Mouse (Mus musculus) R1 (cell line): ENCODE measurements around the gene Ostm1.

Experiments used
- DNase-seq: peaks from one replicate; pipeline ENCODE4 v3.0.0-alpha.2; 2018; ENCODE audit warnings: low read depth, low spot score

Gene Ostm1

GRCm38 (mm10) chr10:42625907-42626306 is 42.3 kb downstream of the Ostm1 start:
- DNase-seq, result no peak

GRCm38 (mm10) chr10:42630596-42631355 is 47.2 kb downstream of the Ostm1 start:
- DNase-seq, result peak; percentile 11

GRCm38 (mm10) chr10:42631754-42632452 is 48.3 kb downstream of the Ostm1 start:
- peak; percentile 25 for DNase-seq

GRCm38 (mm10) chr10:42632453-42633360 is 49.1 kb downstream of the Ostm1 start:
- peak; percentile 23 for DNase-seq

DNA sequence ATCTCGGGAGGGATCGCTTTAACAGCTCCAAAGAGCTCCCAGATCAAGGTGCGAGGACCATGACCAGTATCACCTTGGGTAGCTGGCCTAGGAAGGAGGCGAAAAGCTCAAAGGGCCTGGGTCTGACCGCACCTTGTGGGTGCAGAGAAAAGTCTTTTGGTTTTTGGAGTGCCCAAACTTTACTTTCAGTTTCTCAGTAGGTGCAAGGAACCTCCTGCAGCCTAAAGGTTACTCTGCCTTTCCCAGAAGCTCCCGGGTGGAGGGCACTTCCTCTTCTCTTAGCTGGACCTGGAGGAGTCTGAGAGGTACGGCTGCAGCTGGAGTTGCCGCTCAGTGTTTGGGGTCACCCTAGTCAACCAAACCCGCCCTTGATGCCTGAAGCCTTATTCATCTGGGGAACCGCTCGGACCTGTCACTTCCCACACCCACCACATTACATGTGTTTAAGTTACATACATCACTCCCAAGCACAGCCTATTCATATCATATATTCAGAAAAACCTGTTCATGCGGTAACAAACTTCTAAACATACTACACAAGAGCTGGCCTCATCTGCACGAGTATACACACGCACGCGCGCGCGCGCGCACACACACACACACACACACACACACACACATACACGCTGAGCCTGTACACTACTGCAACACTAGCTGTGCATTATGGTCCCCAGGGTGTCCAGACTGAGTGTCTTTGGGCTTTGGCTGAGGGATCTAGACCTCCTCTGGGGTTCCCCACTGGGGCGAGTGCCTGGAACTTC is 49.9 kb downstream of the Ostm1 start:
- DNase-seq, result peak; percentile 20

- no peak for DNase-seq
Measured at GRCm38 (mm10) chr10:42634122-42634720, 50.6 kb downstream of the Ostm1 start.

- DNase-seq, result peak; percentile 15
Measured at GRCm38 (mm10) chr10:42635046-42635445, 51.4 kb downstream of the Ostm1 start.

DNA sequence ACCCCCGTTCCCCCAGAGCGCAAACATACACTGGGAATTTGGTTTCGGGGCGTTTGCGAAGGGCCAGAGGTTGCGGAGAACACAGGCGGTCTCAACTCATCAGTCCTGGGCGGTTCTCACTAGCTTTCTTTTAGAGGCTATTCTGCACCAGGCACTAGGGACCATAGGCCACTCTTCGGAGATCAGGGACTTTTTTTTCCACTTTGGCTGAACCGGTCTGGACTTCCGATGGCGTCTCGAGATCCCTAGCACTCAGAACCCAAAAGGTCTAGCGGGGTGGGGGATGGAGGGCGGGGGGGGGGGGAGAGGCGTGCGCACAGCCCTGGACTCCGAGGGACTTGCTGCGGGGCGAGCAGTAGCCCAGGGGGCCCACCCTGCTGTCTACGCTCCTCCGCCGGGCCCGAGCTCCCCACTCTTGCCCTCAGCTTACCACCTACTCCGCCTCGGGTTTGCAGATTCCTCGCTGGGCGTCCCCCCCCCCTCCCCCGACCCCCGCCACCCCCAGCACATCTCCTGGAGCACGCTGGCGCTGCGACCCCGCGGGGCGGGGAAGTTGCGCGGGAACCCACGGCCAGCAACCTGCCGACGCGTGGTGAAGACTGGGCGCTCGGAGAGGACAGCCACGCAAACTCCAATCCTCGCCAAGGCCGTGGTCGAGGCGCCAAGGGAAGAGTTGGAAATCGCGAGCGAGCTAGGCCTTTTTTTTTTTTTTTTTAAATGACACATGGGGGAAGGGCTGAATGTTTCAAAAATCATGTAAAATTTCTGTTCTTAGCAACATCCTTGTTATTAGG is 52.1 kb downstream of the Ostm1 start:
- peak; percentile 24 for DNase-seq

GRCm38 (mm10) chr10:42636360-42637182 is 52.9 kb downstream of the Ostm1 start:
- no peak for DNase-seq

DNA sequence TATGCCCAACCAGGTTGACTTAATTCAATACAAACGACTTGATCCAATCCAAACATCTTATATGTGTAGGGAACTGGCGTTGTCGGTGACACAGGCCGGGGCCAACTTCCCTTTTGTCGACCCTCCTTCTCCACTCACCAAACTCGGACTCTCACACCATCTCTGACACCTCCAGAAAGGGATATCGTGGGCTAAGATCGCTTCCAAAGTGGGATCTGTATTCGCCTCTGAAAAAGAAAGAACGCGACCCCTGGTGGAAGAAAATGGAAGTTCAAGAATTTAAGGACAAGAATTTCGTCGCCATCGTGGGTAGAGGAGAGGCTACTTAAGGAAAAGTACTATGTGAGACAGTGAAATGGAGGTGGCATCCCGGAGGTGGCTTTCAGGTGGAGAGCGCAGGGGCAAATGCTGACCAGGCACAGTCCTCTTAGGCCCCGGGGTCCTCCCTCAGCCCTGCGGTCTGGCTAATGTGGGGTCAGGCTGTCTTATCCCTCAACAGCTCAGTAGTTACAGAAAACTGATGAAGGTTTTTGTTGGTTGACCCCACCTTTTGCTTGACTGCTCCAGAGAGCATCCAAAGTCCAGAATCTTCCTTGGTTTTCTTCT is 53.7 kb downstream of the Ostm1 start:
- DNase-seq, result peak; percentile 88

DNA sequence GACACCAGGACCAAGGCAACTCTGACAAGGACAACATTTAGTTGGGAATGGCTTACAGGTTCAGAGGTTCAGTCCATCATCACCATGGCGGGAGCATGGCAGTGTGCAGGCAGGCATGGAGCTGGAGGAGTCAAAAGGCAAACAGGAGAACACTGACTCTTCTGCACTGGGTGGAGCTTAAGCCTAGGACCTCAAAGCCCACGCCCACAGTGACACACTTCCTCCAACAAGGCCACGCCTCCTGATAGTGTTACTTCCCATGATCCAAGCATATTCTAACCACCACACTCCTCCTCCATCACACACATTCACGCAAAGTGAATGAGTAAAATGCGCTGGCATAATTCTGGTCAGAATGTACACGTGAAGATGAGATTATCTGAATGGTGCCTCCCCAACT is 56.2 kb downstream of the Ostm1 start:
- peak; percentile 77 for DNase-seq

DNA sequence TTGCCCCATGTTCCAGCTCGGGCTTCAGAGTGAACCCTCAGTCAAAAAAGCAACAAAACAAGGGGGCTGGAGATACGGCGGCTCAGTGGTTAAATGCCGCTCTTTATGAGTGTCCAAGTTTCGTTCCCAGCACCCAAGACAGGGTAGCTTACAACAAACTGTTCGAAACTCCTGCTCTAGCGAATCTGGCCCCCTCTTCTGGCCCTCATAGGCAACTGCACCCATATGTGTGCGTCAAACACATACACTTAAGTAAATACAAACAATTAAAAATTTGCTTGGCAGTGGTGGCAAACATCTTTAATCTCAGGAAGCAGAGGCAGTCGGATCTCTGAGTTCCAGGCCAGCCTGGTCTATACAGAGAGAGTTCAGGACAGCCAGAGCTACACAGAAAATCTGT is 60.0 kb downstream of the Ostm1 start:
- peak; percentile 81 for DNase-seq

DNA sequence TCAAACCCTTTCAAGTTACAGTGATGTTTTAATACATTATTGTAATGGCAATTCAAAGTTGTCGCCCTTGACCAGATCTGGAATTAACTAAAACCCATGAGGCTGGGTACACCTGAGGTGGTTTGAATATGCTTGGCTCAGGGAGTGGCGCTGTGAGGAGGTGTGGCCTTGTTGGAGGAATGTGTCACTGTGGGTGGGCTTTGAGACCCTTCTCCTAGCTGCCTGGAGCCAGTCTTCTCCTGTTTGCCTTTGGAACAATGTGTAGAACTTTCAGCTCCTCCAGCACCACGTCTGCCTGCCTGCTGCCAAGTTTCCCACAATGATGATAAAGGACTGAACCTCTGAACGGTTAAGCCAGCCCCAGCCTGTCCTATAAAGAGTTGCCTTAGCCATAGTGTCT is 62.7 kb downstream of the Ostm1 start:
- DNase-seq, result peak; percentile 91

GRCm38 (mm10) chr10:42661916-42662315 is 78.3 kb downstream of the Ostm1 start:
- DNase-seq, result no peak

GRCm38 (mm10) chr10:42669970-42670369 is 86.3 kb downstream of the Ostm1 start:
- peak; percentile 54 for DNase-seq

DNA sequence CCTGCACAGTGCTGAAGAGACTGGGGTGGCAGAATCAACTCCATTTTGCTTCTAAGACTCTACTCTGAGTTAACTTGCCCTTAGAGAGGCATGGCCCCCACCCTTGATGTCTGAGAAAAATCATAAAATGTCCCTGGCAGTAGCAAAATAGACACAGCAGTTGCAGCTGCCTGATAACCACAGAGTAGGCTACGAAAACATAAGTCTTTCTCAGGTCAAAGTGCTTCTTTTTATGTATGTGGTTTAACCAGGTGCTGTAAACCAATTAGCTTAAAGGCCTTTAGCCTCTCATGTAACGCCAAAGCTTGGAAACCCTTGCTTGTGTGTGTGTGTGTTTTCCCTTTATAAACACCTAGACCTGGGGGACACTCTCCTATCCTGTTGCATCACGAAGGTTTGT is 89.2 kb downstream of the Ostm1 start:
- DNase-seq, result no peak

DNA sequence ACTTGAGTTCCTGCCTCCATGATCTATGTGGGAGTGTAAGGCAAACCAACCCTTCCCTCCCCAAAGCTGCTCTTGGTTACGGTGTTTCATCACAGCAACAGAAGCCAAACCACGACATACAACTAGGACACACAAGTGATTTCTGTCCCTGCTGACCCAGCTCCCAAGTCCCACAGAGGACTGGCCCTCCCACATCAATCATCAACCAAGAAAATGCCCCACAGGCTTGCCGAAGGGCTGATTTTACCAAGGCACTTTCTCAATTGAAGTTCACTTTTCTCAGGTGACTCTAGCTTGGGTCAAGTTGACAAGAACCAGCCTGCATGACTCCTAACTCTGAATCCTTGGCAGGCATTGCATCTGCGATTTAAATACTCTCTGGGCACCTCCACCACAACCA is 91.9 kb downstream of the Ostm1 start:
- no peak for DNase-seq

DNA sequence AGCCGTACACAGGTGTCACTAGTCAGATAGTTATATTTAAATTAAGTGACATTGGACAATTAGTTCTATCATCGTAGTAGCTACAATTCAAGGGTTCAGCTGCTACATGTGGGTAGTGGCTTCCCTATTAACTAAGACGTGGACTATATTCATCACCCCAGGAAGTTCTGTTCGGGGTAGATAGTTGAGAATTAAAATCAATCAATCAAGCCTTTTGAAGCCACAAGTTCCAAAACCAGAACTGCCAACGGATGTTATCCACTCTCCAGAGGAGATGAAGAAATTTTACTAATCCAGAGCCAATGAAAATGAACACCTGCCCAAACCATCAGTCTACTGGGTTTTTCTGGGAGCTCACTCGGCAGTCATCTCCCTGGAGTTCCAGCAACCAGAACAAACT is 94.7 kb downstream of the Ostm1 start:
- no peak for DNase-seq
